Mouse (Mus musculus): ENCODE results near the gene Tnks2.
"Not testable (repeated sequence)": the region's sequence is repeated elsewhere in the genome, so short reads cannot be mapped to it uniquely, and the experiment has no call there.

Gene Tnks2

GRCm38 (mm10) chr19:36828322-36828721 lies 5.7 kb upstream of the Tnks2 start:
- peak; percentile 14 for DNase-seq

- DNase-seq = peak; percentile 25
Observed at GRCm38 (mm10) chr19:36832951-36833787, 863 bp upstream of the Tnks2 start.

- no peak for DNase-seq
Observed at GRCm38 (mm10) chr19:36834532-36835431, 750 bp downstream of the Tnks2 start.

- DNase-seq = no peak
Observed at GRCm38 (mm10) chr19:36836035-36836434, 2.0 kb downstream of the Tnks2 start.

- DNase-seq = no peak
Observed at GRCm38 (mm10) chr19:36840301-36840700, 6.3 kb downstream of the Tnks2 start.

- DNase-seq = no peak
Observed at GRCm38 (mm10) chr19:36843866-36844265, 9.8 kb downstream of the Tnks2 start.

GRCm38 (mm10) chr19:36845924-36846323 lies 11.9 kb downstream of the Tnks2 start:
- DNase-seq = no peak

- DNase-seq = no peak
Observed at GRCm38 (mm10) chr19:36853831-36854230, 19.8 kb downstream of the Tnks2 start.

- DNase-seq = no peak
Observed at GRCm38 (mm10) chr19:36857851-36858250, 23.8 kb downstream of the Tnks2 start.

GRCm38 (mm10) chr19:36860393-36860792 lies 26.4 kb downstream of the Tnks2 start:
- DNase-seq = no peak

- DNase-seq = no peak
Observed at GRCm38 (mm10) chr19:36865905-36866304, 31.9 kb downstream of the Tnks2 start.

GRCm38 (mm10) chr19:36867416-36867815 lies 33.4 kb downstream of the Tnks2 start:
- no peak for DNase-seq

- not testable (repeated sequence) for DNase-seq
Observed at GRCm38 (mm10) chr19:36868675-36869074, 34.6 kb downstream of the Tnks2 start.

- no peak for DNase-seq
Observed at GRCm38 (mm10) chr19:36874651-36875050, 40.6 kb downstream of the Tnks2 start.

GRCm38 (mm10) chr19:36877329-36877728 lies 43.3 kb downstream of the Tnks2 start:
- no peak for DNase-seq

GRCm38 (mm10) chr19:36878743-36879495 lies 44.9 kb downstream of the Tnks2 start:
- no peak for DNase-seq

GRCm38 (mm10) chr19:36883119-36883518 lies 49.1 kb downstream of the Tnks2 start:
- no peak for DNase-seq

GRCm38 (mm10) chr19:36886316-36886715 lies 52.3 kb downstream of the Tnks2 start:
- DNase-seq = no peak

GRCm38 (mm10) chr19:36887706-36888105 lies 53.7 kb downstream of the Tnks2 start:
- DNase-seq = no peak

GRCm38 (mm10) chr19:36891746-36892145 lies 57.7 kb downstream of the Tnks2 start:
- DNase-seq = no peak

- no peak for DNase-seq
Observed at GRCm38 (mm10) chr19:36896791-36897569, 62.9 kb downstream of the Tnks2 start.

GRCm38 (mm10) chr19:36897778-36898177 lies 63.7 kb downstream of the Tnks2 start:
- DNase-seq = no peak

Data from cerebellum, adult 8-10 months (tissue).